Mouse (Mus musculus) bone marrow, adult 2 months (tissue): ENCODE data around the gene BC051142.

Source experiments
- CTCF ChIP-seq: fragments of 200-500 bp; IDR thresholded peaks from 2 replicates; pipeline ENCODE4 v1.5.1; 2011; ENCODE audit warnings: low read length, control low read depth; ENCODE audit not compliant: control insufficient read depth, insufficient read depth
- POLR2A ChIP-seq: fragments of 200-500 bp; IDR thresholded peaks from 2 replicates; pipeline ENCODE4 v1.6.1; 2011; ENCODE audit warnings: low read depth, mild to moderate bottlenecking, control low read depth, low read length, borderline replicate concordance; ENCODE audit not compliant: control insufficient read depth

- TF ChIP-seq CTCF (no peak), POLR2A (no peak)
Measured at GRCm38 (mm10) chr17:34373055-34373709, 25.4 kb upstream of the BC051142 start.
